12 mouse cellular contexts compared by ENCODE assay signal in the genomic region with DNA sequence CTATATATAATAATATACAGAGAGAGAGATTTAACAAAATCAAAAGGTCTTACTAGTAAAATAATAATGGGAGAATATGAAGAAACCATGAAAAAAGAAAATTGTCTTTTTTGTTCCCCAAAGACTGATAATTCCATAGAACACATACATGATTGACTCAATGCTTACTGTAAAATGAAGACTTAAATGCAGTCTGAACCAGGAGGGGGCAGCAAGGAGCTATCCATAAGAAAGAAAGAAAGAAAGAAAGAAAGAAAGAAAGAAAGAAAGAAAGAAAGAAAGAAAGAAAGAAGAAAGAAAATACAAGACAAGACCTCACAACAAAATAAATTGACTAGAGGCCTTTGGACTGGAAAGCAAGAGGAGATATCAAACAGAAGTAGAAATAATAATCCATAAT.
DNase-seq lines count a peak whose midpoint lies in the region; ATAC-seq and TF ChIP-seq lines count a peak whose summit lies in the region.
"Had no signal": no experiment of that assay in that cellular context is flagged by ENCODE, and none has a peak within 500 bp of the region (broad histone marks: within the 10 kb centered on the region; RNA-seq: fewer than 3 reads in every experiment).

No protein-coding gene starts in this region.

- TF ChIP-seq EP300 in heart, postnatal 0 days (IDR thresholded peaks at IDR 0.05; ENCODE audit: low read depth): no peak

- no peak overlapping the region for H3K27ac ChIP-seq in heart, postnatal 0 days (ENCODE audit: low read depth)
- H3K27ac ChIP-seq: forebrain, embryonic 10.5 days; heart, embryonic 10.5 days; hindbrain, embryonic 14.5 days; neural tube, embryonic 12.5 days had no signal

- CTCF ChIA-PET in Patski (lab: Charles Lee): no interaction called here

- no peak overlapping the region for H3K4me2 ChIP-seq in heart, postnatal 0 days (ENCODE audit: low read depth, low read length)
- H3K4me2 ChIP-seq: hindbrain, embryonic 14.5 days; neural tube, embryonic 12.5 days had no signal

- peak; percentile 32 for TF ChIP-seq CTCF in heart, postnatal 0 days (IDR thresholded peaks at IDR 0.05; ENCODE audit: low read depth)
- TF ChIP-seq CTCF in lung, adult 2 months (IDR thresholded peaks at IDR 0.05; ENCODE audit: insufficient read depth, low read length): no peak
- TF ChIP-seq CTCF in Patski (IDR thresholded peaks at IDR 0.05): peak; percentile 14

- no peak overlapping the region for H3K9ac ChIP-seq in heart, postnatal 0 days (replicated peaks; ENCODE audit: low read depth, low read length)
- H3K9ac ChIP-seq: hindbrain, embryonic 14.5 days; neural tube, embryonic 12.5 days had no signal

- TF ChIP-seq POLR2A in lung, adult 2 months (IDR thresholded peaks at IDR 0.05; ENCODE audit: borderline replicate concordance, extremely low read depth, low read depth, low read length): no peak

- ATAC-seq in CD4-positive, CD25-positive, alpha-beta regulatory T cell, adult 4 months: no peak
- ATAC-seq in heart, postnatal 0 days (ENCODE audit: insufficient read depth, low read depth): no peak
- no peak for ATAC-seq in Patski
- ATAC-seq in frontal cortex, adult (ENCODE audit: low TSS enrichment): no peak

- no peak overlapping the region for H3K4me3 ChIP-seq in heart, postnatal 0 days (ENCODE audit: low read depth, low read length)
- no peak overlapping the region for H3K4me3 ChIP-seq in lung, adult 2 months (replicated peaks; ENCODE audit: extremely low read depth, low read depth, low read length)
- H3K4me3 ChIP-seq: forebrain, embryonic 10.5 days; heart, embryonic 10.5 days; neural tube, embryonic 12.5 days had no signal

- H3K36me3 ChIP-seq in heart, postnatal 0 days (replicated peaks; ENCODE audit: control insufficient read depth, insufficient read depth, low read length): no peaks in the 10 kb centered on the region
- H3K36me3 ChIP-seq: forebrain, embryonic 10.5 days; heart, embryonic 10.5 days; neural tube, embryonic 12.5 days had no signal

- H3K4me1 ChIP-seq in heart, postnatal 0 days (ENCODE audit: control insufficient read depth, insufficient read depth): no peaks in the 10 kb centered on the region
- H3K4me1 ChIP-seq in lung, adult 2 months (ENCODE audit: control insufficient read depth, insufficient read depth, low read length): no peaks in the 10 kb centered on the region
- H3K4me1 ChIP-seq: forebrain, embryonic 10.5 days; heart, embryonic 10.5 days; neural tube, embryonic 12.5 days had no signal

- H3K27me3 ChIP-seq in heart, postnatal 0 days (ENCODE audit: control insufficient read depth, insufficient read depth, low read length): no peaks in the 10 kb centered on the region
- H3K27me3 ChIP-seq in Patski: peaks cover 6% of the 10 kb centered on the region
- H3K27me3 ChIP-seq: neural tube, embryonic 12.5 days had no signal

- in situ Hi-C loops in Patski (cut with MboI; ENCODE audit: low pct_unique_long_range_greater_than_20kb): no loop called here

- DNase-seq in CD4-positive, CD25-positive, alpha-beta regulatory T cell, adult 2 months (ENCODE audit: low read depth, low spot score): peak; percentile 33
- DNase-seq in heart, postnatal 0 days (ENCODE audit: low spot score): no peak
- DNase-seq in heart, adult 18-20 months: no peak
- DNase-seq in lung, postnatal 10 days: peak; percentile 14
- no peak for DNase-seq in lung, adult 2 months
- DNase-seq in Patski (ENCODE audit: low read depth, low spot score): no peak

- no peaks in the 10 kb centered on the region for H3K9me3 ChIP-seq in heart, postnatal 0 days (replicated peaks; ENCODE audit: control insufficient read depth, low read length)
- H3K9me3 ChIP-seq: forebrain, embryonic 10.5 days; heart, embryonic 10.5 days; neural tube, embryonic 12.5 days had no signal

- POLR2A ChIA-PET in Patski (lab: Charles Lee): no interaction called here

Comparison
In these comparisons a context has a peak if more than half of its experiments do, and no peak if none do; other contexts are left out.
1. DNase-seq: peak in CD4-positive, CD25-positive, alpha-beta regulatory T cell, adult 2 months (single experiment) and lung, postnatal 10 days (single experiment); none in heart, postnatal 0 days (single experiment), heart, adult 18-20 months (0 of 2), lung, adult 2 months (single experiment) and Patski (single experiment).